Mouse (Mus musculus) heart, adult 2 months (tissue): Measurements from ENCODE around the gene Gm47969.

Experiments used
- CTCF ChIP-seq: fragments of 200-600 bp; IDR thresholded peaks from 2 replicates; pipeline ENCODE4 v1.8.1; 2022; ENCODE audit warnings: antibody characterized with exemption, mild to moderate bottlenecking, moderate library complexity
- POLR2A ChIP-seq: fragments of 200-500 bp; IDR thresholded peaks from 2 replicates; pipeline ENCODE4 v1.6.1; 2011; ENCODE audit warnings: mild to moderate bottlenecking, low read depth, low read length, control low read depth; ENCODE audit not compliant: insufficient read depth

GRCm38 (mm10) chr1:83059278-83059677 is 14.5 kb downstream of the Gm47969 start, which contains the start of gene A030005K14Rik:
- TF ChIP-seq CTCF (no peak), POLR2A (no peak)
